Mouse (Mus musculus) heart, embryonic 12.5 days (tissue): Measurements from ENCODE around the gene Nxpe3. TPM values are rescaled to one million over a fixed set of nuclear protein-coding genes. Genes with fewer than 3 reads are reported as not detected.

Experiments used
- ATAC-seq: fragments of 200-750 bp; cut with Nextera tagmentation; 2 replicates; pipeline ENCODE4 v1.8.0; 2017; ENCODE audit warnings: moderate TSS enrichment, moderate library complexity; ENCODE audit not compliant: insufficient number of reproducible peaks, low FRiP score
- H3K27ac ChIP-seq: fragments of 300-500 bp; sonication (generic); 2 replicates; pipeline ENCODE4 v1.5.1; 2016; ENCODE audit warnings: mild to moderate bottlenecking, moderate library complexity; ENCODE audit not compliant: poor library complexity, severe bottlenecking
- H3K27me3 ChIP-seq: fragments of 300-500 bp; sonication (generic); replicated peaks from 2 replicates; pipeline ENCODE4 v1.6.1; 2016; ENCODE audit warnings: mild to moderate bottlenecking, moderate library complexity
- H3K36me3 ChIP-seq: fragments of 300-500 bp; sonication (generic); 2 replicates; pipeline ENCODE4 v1.6.1; 2016; ENCODE audit warnings: mild to moderate bottlenecking, moderate library complexity
- H3K4me1 ChIP-seq: fragments of 300-500 bp; sonication (generic); replicated peaks from 2 replicates; pipeline ENCODE4 v1.6.1; 2016; ENCODE audit warnings: mild to moderate bottlenecking
- H3K4me2 ChIP-seq: fragments of 300-500 bp; sonication (generic); 2 replicates; pipeline ENCODE4 v1.6.1; 2016; ENCODE audit warnings: mild to moderate bottlenecking, moderate library complexity
- H3K4me3 ChIP-seq: fragments of 300-500 bp; sonication (generic); 2 replicates; pipeline ENCODE4 v1.5.1; 2016; ENCODE audit warnings: mild to moderate bottlenecking
- H3K9ac ChIP-seq: fragments of 300-500 bp; sonication (generic); 2 replicates; pipeline ENCODE4 v1.6.1; 2016; ENCODE audit warnings: mild to moderate bottlenecking, moderate library complexity
- H3K9me3 ChIP-seq: fragments of 300-500 bp; sonication (generic); replicated peaks from 2 replicates; pipeline ENCODE4 v1.6.1; 2016; ENCODE audit warnings: mild to moderate bottlenecking, moderate library complexity
- WGBS: fragments of 180-500 bp; shearing (Covaris S2); methylation state at CpG from one replicate; pipeline ENCODE4 v1.1.7; 2016; 5-methylcytosine and 5-hydroxymethylcytosine counted together
- polyA plus RNA-seq: library from polyadenylated mRNA; unstranded; fragments of >200 nt; fragmentation: Nextera tagmentation; extraction: Ambion mirVana; gene quantifications from 2 replicates; pipeline ENCODE4 v1.2.1, GENCODE M21; 2016

Gene Nxpe3
- polyA plus RNA-seq, 1 experiment from 2014 or later = 0.66 TPM

DNA sequence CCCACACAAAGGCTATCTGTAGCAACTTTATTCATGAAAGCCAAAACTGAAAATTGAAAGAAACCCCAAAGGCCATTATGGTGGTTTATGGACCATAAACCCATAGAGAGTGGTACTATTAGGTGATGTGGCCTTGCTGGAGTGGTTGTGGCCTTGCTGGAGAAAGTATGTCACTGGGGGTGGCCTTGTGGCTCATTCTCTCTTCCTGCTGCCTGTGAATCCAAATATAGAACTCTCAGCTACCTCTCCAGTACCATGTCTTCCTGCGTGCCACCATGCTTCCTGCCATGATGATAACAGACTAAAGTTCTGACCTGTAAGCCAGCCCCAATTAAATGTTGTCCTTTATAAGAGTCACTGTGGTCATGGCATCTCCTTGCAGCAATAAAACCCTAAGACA, 90.3 kb downstream of the Nxpe3 start:
- H3K9me3 ChIP-seq = no peaks in the 10 kb centered on the region
- H3K9ac ChIP-seq = no peak overlapping the region
- H3K4me1 ChIP-seq = no peaks in the 10 kb centered on the region
- H3K27ac ChIP-seq = no peak overlapping the region
- no peak for ATAC-seq
- WGBS = 49% methylated on average over 1 of the region's 1 CpGs
- H3K4me3 ChIP-seq = no peak overlapping the region
- H3K36me3 ChIP-seq = no peaks in the 10 kb centered on the region
- H3K4me2 ChIP-seq = no peak overlapping the region
- H3K27me3 ChIP-seq = no peaks in the 10 kb centered on the region

DNA sequence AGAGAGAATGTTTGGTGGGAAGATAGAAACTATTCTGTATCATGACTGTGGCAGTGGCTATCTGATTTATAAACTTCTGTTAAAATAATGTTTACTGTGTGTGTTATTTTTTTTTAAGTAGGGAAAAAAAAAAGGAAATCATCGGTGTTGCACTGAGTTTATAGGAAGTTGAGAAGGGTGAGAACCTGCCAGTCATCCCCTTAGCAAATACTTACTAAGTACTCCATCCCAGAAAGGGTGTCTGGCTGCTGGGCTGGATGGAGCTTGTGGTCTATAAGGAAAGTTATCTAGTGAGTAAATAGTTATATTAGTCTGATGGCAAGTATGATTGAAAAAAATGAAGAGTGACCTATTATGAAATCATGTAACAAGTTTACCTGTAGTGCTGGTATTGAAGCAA, 93.5 kb downstream of the Nxpe3 start:
- ATAC-seq = no peak
- H3K9ac ChIP-seq = no peak overlapping the region
- no peaks in the 10 kb centered on the region for H3K9me3 ChIP-seq
- WGBS = 78% methylated on average over 1 of the region's 1 CpGs
- H3K4me3 ChIP-seq = no peak overlapping the region
- H3K36me3 ChIP-seq = no peaks in the 10 kb centered on the region
- H3K4me1 ChIP-seq = no peaks in the 10 kb centered on the region
- no peaks in the 10 kb centered on the region for H3K27me3 ChIP-seq
- no peak overlapping the region for H3K4me2 ChIP-seq
- no peak overlapping the region for H3K27ac ChIP-seq

DNA sequence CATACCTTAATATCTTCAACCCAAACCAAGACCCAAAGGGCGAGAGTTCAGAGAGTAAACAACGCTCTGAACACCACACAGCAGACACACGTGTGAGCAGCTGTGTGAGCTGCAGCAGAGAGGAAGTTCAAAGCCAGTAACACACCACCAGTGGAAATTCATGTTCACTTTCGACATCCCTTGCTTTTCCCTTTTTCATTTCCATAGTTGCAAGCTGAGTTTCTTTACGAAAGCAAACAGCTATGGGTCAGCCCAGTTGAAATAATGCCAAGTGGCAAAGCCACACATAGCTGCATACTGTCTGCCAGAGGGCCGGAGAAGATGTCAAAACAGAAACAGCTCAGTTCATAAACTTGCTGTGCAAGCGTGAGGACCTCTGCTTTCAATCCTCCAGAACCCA, 96.2 kb downstream of the Nxpe3 start:
- Histone ChIP-seq H3K27me3 (no peaks in the 10 kb centered on the region), H3K36me3 (no peaks in the 10 kb centered on the region), H3K4me2 (no peak overlapping the region), H3K4me1 (no peaks in the 10 kb centered on the region), H3K27ac (no peak overlapping the region), H3K9ac (no peak overlapping the region), H3K4me3 (no peak overlapping the region), H3K9me3 (no peaks in the 10 kb centered on the region)
- ATAC-seq = no peak
- WGBS = 78% methylated on average over 7 of the region's 7 CpGs

DNA sequence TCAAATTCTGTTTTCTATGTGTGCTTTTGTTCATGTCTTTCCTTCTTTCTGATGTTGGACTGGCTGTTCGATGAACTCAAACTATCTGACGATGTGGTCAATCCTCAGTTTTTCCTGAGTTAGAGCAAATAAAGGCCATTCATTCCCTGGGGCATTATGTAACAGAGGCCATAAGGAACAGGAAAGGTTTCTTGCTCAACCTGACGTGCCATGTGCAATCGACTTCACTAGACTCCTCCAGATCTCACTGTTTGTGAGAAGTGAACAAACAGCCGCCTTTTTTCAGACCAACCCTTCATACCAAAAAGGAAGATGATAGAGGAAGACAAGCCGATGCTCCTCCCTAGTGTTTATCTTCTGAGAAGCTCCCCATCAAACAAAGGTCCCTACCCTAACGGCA, 104.8 kb downstream of the Nxpe3 start:
- ATAC-seq = no peak
- WGBS = 85% methylated on average over 7 of the region's 7 CpGs

More for the DNA sequence above, 104.8 kb downstream of the Nxpe3 start:
- Histone ChIP-seq H3K27me3 (no peaks in the 10 kb centered on the region), H3K4me3 (no peak overlapping the region), H3K9me3 (0 out of 2 replicates have a peak, but pooled peaks cover 4% of the 10 kb centered on the region), H3K4me1 (no peaks in the 10 kb centered on the region), H3K4me2 (no peak overlapping the region), H3K9ac (no peak overlapping the region), H3K27ac (no peak overlapping the region), H3K36me3 (no peaks in the 10 kb centered on the region)

Other genes with a start within 250 kb of the Nxpe3 start
- gene Nfkbiz, start 56.4 kb downstream of the Nxpe3 start, polyA plus RNA-seq = 3.1 and 3.3 TPM in 2 replicates
- 9.8 and 9.9 TPM in 2 replicates for gene Cep97, start 39.6 kb upstream of the Nxpe3 start, polyA plus RNA-seq
- gene Rpl24, start 71.0 kb upstream of the Nxpe3 start, polyA plus RNA-seq = 613 and 621 TPM in 2 replicates
- 14.2 and 17.3 TPM in 2 replicates for gene Zbtb11, start 78.6 kb upstream of the Nxpe3 start, polyA plus RNA-seq
- 177 and 180 TPM in 2 replicates for gene Pcnp, start 134.5 kb upstream of the Nxpe3 start, polyA plus RNA-seq
- gene Trmt10c, start 142.5 kb upstream of the Nxpe3 start, polyA plus RNA-seq = 23.0 and 24.3 TPM in 2 replicates
- gene Senp7, start 153.1 kb upstream of the Nxpe3 start, polyA plus RNA-seq = 20.8 and 24.8 TPM in 2 replicates